Mouse (Mus musculus) MN1 (cell line): ENCODE measurements around the gene Crtap.

ENCODE experiments used
- DNase-seq: peaks from one replicate; pipeline ENCODE4 v3.0.0-alpha.2; 2016; ENCODE audit warnings: low spot score

The Crtap gene

DNA sequence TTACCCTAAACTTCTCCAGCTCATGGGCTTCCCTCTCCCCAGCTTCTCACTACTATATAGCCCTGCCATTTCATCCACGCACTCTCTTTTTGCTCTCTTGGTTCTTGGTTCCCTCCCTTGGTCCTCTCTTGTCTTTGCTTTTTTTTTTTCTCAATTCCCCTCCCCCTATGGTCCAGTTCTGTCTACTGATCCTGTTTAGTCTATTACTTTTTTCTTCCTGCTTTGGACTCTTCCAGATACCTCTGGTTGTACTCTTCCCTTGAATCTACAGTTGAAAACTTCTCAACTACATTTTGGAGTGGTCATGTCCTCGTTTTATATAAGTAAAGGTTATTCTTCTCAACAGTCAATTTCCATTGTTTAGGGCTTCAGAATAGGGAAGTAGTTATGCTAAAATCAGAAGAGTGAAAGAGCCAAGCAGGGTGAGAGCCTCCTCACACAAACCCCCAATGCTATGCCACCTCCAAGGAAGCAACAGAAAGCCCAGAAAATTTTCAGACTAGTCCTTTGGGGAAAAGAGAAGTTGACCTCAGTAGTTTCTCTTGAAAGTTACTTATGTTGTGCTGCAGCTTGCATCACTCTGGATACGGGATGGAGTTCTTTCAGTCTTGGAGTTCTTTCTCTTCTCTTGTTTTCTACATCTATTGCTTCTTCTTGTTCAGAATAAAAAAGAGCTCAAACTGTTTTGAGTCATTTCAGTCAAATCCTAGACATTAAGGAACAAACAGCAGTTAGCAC is 64.3 kb downstream of the Crtap start:
- no peak for DNase-seq
